Mouse (Mus musculus): Measurements from ENCODE around the gene Fxyd4. TPM values are rescaled to one million over a fixed set of nuclear protein-coding genes. Genes with fewer than 3 reads are reported as not detected.

The Fxyd4 gene
- polyA plus RNA-seq, 1 experiment, result 0.64 TPM

DNA sequence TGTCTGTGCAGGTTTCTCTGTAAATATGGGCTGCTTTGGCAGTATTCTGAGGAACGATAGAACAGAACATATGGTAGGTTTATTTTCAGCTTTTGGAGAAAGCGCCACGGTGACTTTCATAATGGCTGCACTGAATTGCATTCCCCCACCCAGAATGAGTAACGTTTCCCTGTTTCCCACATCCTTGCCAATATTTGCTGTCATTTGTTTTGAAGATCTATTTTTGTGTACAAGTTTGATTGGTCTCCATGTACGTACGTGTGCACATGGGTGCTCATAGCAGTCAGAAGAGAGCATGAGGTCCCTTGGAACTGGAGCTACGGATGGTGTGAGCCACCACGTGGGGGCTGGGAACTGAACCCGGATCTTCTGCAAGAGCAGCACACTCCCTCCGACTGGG, 1.5 kb upstream of the Fxyd4 start:
- TF ChIP-seq E2F4 (IDR thresholded peaks at IDR 0.05; ENCODE audit: insufficient read depth), result no peak
- no peak for TF ChIP-seq MYOG (IDR thresholded peaks at IDR 0.05; ENCODE audit: control insufficient read depth in 1 of 3, insufficient read depth in 1 of 3, insufficient read length in 2 of 3, low read depth in 2 of 3)
- no peak for TF ChIP-seq TCF12 (IDR thresholded peaks at IDR 0.05; ENCODE audit: insufficient read depth, poor library complexity, severe bottlenecking)
- no peak for TF ChIP-seq REST (IDR thresholded peaks at IDR 0.05; ENCODE audit: insufficient read depth, insufficient read length)
- TF ChIP-seq POLR2AphosphoS2 (IDR thresholded peaks at IDR 0.05; ENCODE audit: insufficient read length, low read depth), result no peak
- TF ChIP-seq SRF (IDR thresholded peaks at IDR 0.05; ENCODE audit: control insufficient read depth, insufficient read length, low read depth), result no peak
- no peak for TF ChIP-seq MAX (IDR thresholded peaks at IDR 0.05; ENCODE audit: low read depth)
- no peak for TF ChIP-seq CEBPB (IDR thresholded peaks at IDR 0.05; ENCODE audit: insufficient read depth, poor library complexity, severe bottlenecking)
- no peak for TF ChIP-seq TCF3 (IDR thresholded peaks at IDR 0.05; ENCODE audit: insufficient read length, low read depth)
- no peak for TF ChIP-seq MYOD1 (IDR thresholded peaks at IDR 0.05; ENCODE audit: control insufficient read depth in 1 of 3, insufficient read length in 2 of 3, low read depth in 2 of 3)
- no peak for TF ChIP-seq POLR2A (IDR thresholded peaks at IDR 0.05; ENCODE audit: insufficient read length, low read depth)
- no peak for TF ChIP-seq USF1 (IDR thresholded peaks at IDR 0.05; ENCODE audit: low read depth)
- Histone ChIP-seq H3K79me2 (ENCODE audit: control insufficient read depth, insufficient read depth) (no peaks in the 10 kb centered on the region), H3ac (ENCODE audit: control insufficient read depth, insufficient read length) (no peak overlapping the region), H3K27me3 (ENCODE audit: control insufficient read depth, insufficient read depth, insufficient read length) (no peaks in the 10 kb centered on the region), H3K36me3 (ENCODE audit: control insufficient read depth, insufficient read depth) (no peaks in the 10 kb centered on the region), H3K4me3 (no peak overlapping the region), H3K4me2 (ENCODE audit: low read depth) (no peak overlapping the region)

- H3K27me3 ChIP-seq (ENCODE audit: control insufficient read depth, insufficient read depth, insufficient read length), result no peaks in the 10 kb centered on the region
- H3ac ChIP-seq (ENCODE audit: control insufficient read depth, insufficient read length), result no peak overlapping the region
- no peak overlapping the region for H3K4me2 ChIP-seq (ENCODE audit: low read depth)
- TF ChIP-seq SRF (IDR thresholded peaks at IDR 0.05; ENCODE audit: control insufficient read depth, insufficient read length, low read depth) (no peak), MAX (IDR thresholded peaks at IDR 0.05; ENCODE audit: low read depth) (no peak), TCF3 (IDR thresholded peaks at IDR 0.05; ENCODE audit: insufficient read length, low read depth) (no peak), E2F4 (IDR thresholded peaks at IDR 0.05; ENCODE audit: insufficient read depth) (no peak), MYOG (IDR thresholded peaks at IDR 0.05; ENCODE audit: control insufficient read depth in 1 of 3, insufficient read depth in 1 of 3, insufficient read length in 2 of 3, low read depth in 2 of 3) (no peak), USF1 (IDR thresholded peaks at IDR 0.05; ENCODE audit: low read depth) (no peak), REST (IDR thresholded peaks at IDR 0.05; ENCODE audit: insufficient read depth, insufficient read length) (no peak), POLR2AphosphoS2 (IDR thresholded peaks at IDR 0.05; ENCODE audit: insufficient read length, low read depth) (no peak), CEBPB (IDR thresholded peaks at IDR 0.05; ENCODE audit: insufficient read depth, poor library complexity, severe bottlenecking) (no peak), TCF12 (IDR thresholded peaks at IDR 0.05; ENCODE audit: insufficient read depth, poor library complexity, severe bottlenecking) (no peak), MYOD1 (IDR thresholded peaks at IDR 0.05; ENCODE audit: control insufficient read depth in 1 of 3, insufficient read length in 2 of 3, low read depth in 2 of 3) (no peak), POLR2A (IDR thresholded peaks at IDR 0.05; ENCODE audit: insufficient read length, low read depth) (no peak)
- H3K79me2 ChIP-seq (ENCODE audit: control insufficient read depth, insufficient read depth), result no peaks in the 10 kb centered on the region
- no peak overlapping the region for H3K4me3 ChIP-seq
- no peaks in the 10 kb centered on the region for H3K36me3 ChIP-seq (ENCODE audit: control insufficient read depth, insufficient read depth)
Measured at GRCm38 (mm10) chr6:117935681-117936612, 1.5 kb downstream of the Fxyd4 start.

DNA sequence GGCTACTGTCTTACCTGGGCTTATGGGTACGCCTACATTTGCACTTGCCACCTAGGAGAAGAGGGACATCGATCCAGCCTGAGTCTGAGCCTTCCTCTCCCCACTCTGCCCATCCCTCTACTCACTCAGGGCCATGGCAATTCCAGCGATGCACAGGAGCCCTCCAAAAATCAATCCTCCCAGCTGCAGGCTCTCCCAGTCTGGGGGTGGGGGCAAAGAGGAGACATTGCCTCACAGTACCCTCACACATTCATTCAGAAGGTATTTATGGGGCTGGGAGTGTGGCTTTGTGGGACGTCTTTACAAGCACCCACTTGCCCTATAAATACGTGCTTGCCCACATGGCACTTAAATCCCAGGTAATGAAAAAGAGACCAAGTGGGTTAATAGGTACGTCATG, 3.2 kb downstream of the Fxyd4 start:
- no peak overlapping the region for H3ac ChIP-seq (ENCODE audit: control insufficient read depth, insufficient read length)
- no peak for TF ChIP-seq POLR2AphosphoS2 (IDR thresholded peaks at IDR 0.05; ENCODE audit: insufficient read length, low read depth)
- TF ChIP-seq POLR2A (IDR thresholded peaks at IDR 0.05; ENCODE audit: insufficient read length, low read depth), result peak; percentile 16
- no peak overlapping the region for H3K4me3 ChIP-seq
- no peaks in the 10 kb centered on the region for H3K27me3 ChIP-seq (ENCODE audit: control insufficient read depth, insufficient read depth, insufficient read length)
- peaks cover 11% of the 10 kb centered on the region for H3K36me3 ChIP-seq (ENCODE audit: control insufficient read depth, insufficient read depth)
- H3K4me2 ChIP-seq (ENCODE audit: low read depth), result no peak overlapping the region
- no peaks in the 10 kb centered on the region for H3K79me2 ChIP-seq (ENCODE audit: control insufficient read depth, insufficient read depth)

DNA sequence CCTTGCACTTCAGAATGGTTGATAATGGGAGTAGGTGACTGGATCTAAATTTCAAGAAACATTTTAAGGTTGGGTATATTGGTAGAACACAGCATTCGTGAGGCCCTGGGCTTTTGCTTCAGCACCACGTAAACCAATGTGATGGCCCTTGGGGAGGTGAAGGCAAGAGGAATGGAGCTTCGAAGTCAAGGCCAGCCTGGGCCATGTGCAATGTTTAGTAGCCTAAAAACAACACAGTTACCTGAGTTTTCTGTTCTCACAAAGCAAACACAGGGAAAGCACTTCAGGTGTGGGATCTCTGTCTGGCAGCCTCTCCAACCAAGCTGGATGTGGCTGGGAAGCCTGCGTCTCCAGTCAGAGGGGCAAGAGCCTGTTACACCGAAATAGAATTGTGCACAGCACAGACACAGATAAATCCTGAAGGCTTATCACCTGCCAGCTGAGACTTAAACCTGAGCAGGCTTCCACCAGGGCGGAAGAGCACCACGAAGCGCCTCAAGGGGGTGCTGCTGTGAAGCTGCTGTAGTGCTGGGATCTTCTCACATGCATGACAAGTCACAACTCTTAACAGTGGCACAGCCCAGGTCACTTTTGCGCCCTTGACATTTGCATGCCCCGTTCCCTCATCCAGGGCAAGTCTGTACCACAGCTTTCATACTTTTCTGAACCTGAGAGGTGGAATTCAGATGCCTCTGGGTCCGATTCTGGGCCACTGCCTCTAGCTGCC, 5.0 kb downstream of the Fxyd4 start:
- no peak overlapping the region for H3K4me3 ChIP-seq
- peaks cover 20% of the 10 kb centered on the region for H3K36me3 ChIP-seq (ENCODE audit: control insufficient read depth, insufficient read depth)
- H3K27me3 ChIP-seq (ENCODE audit: control insufficient read depth, insufficient read depth, insufficient read length), result no peaks in the 10 kb centered on the region
- no peak for TF ChIP-seq TCF12 (IDR thresholded peaks at IDR 0.05; ENCODE audit: insufficient read depth, poor library complexity, severe bottlenecking)
- no peak for TF ChIP-seq MAX (IDR thresholded peaks at IDR 0.05; ENCODE audit: low read depth)
- no peak for TF ChIP-seq REST (IDR thresholded peaks at IDR 0.05; ENCODE audit: insufficient read depth, insufficient read length)
- TF ChIP-seq TCF3 (IDR thresholded peaks at IDR 0.05; ENCODE audit: insufficient read length, low read depth), result no peak
- TF ChIP-seq USF1 (IDR thresholded peaks at IDR 0.05; ENCODE audit: low read depth), result no peak
- TF ChIP-seq CEBPB (IDR thresholded peaks at IDR 0.05; ENCODE audit: insufficient read depth, poor library complexity, severe bottlenecking), result no peak
- no peak for TF ChIP-seq E2F4 (IDR thresholded peaks at IDR 0.05; ENCODE audit: insufficient read depth)
- TF ChIP-seq SRF (IDR thresholded peaks at IDR 0.05; ENCODE audit: control insufficient read depth, insufficient read length, low read depth), result no peak
- TF ChIP-seq POLR2AphosphoS2 (IDR thresholded peaks at IDR 0.05; ENCODE audit: insufficient read length, low read depth), result peak; percentile 79
- TF ChIP-seq POLR2A (IDR thresholded peaks at IDR 0.05; ENCODE audit: insufficient read length, low read depth), result peak; percentile 8
- no peak for TF ChIP-seq MYOD1 (IDR thresholded peaks at IDR 0.05; ENCODE audit: control insufficient read depth in 1 of 3, insufficient read length in 2 of 3, low read depth in 2 of 3)
- H3ac ChIP-seq (ENCODE audit: control insufficient read depth, insufficient read length), result no peak overlapping the region
- no peaks in the 10 kb centered on the region for H3K79me2 ChIP-seq (ENCODE audit: control insufficient read depth, insufficient read depth)
- no peak overlapping the region for H3K4me2 ChIP-seq (ENCODE audit: low read depth)

All from myocyte (in vitro differentiated cells).